Mouse (Mus musculus): ENCODE measurements around the gene Clec11a. TPM values are rescaled to one million over a fixed set of nuclear protein-coding genes. Genes with fewer than 3 reads are reported as not detected.

Gene Clec11a
- polyA plus RNA-seq, 1 experiment: not detected

DNA sequence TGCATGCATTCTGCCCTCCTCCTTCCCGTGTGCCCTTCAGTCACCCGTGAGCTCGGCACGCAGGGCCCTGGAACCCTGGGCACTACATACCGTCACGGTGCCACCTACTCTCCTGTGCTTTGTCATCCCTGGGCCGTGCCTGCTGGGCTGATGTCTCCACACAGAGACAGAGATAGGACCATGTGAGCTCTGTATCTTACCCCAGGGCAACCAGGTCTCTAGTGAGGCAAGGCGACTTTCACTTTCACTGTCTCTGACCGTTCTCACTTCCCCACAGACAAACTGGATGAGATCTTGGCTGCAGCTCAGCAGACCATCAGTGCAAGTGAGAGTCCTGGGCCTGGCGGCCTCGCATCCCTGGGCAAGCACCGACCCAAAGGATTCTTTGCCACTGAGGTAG is 37.9 kb upstream of the Clec11a start:
- H3K4me1 ChIP-seq (ENCODE audit: control insufficient read depth, insufficient read depth, low read length): peaks cover 29% of the 10 kb centered on the region
- no peak overlapping the region for H3K27ac ChIP-seq (ENCODE audit: insufficient read depth, low read depth, low read length)
- WGBS: 59% methylated on average over 12 of the region's 12 CpGs
- TF ChIP-seq CTCF (IDR thresholded peaks at IDR 0.05; ENCODE audit: insufficient read depth, low read depth, low read length): no peak
- TF ChIP-seq POLR2A (IDR thresholded peaks at IDR 0.05; ENCODE audit: insufficient read depth, low read depth, low read length): no peak
- no peak overlapping the region for H3K4me3 ChIP-seq (ENCODE audit: insufficient read depth, low read depth, low read length)

DNA sequence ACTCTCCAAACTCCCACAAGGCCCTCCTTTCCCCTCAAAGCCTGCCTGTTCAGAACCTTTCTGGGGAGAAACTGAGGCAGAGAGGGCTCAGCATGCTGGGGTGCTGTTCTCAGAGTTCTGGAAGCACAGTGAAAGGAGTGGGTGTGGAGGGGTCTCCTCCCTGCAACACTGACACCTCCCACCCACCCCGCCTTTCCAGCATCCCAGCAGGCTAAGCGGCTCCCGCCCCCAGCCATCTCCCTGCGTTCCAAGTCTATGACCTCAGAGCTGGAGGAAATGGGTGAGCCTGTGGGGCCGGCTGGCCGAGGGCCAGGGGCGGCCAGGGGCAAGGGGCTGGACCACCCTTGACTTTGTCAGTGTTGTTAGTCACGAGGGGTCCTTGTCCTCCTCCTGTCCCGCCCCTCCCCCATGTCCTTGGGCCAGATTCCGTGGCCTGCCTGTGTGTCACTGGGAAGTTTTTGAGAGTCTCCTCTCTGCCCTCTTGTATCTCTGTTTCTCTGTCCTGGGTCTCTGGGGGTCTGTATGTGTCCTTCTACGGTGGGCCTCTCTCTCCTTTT is 36.8 kb upstream of the Clec11a start:
- WGBS: 17% methylated on average over 11 of the region's 11 CpGs
- Histone ChIP-seq H3K27ac (ENCODE audit: insufficient read depth, low read depth, low read length) (no peak overlapping the region), H3K4me1 (ENCODE audit: control insufficient read depth, insufficient read depth, low read length) (peaks cover 32% of the 10 kb centered on the region), H3K4me3 (ENCODE audit: insufficient read depth, low read depth, low read length) (no peak overlapping the region)
- TF ChIP-seq POLR2A (IDR thresholded peaks at IDR 0.05; ENCODE audit: insufficient read depth, low read depth, low read length) (no peak), CTCF (IDR thresholded peaks at IDR 0.05; ENCODE audit: insufficient read depth, low read depth, low read length) (no peak)

DNA sequence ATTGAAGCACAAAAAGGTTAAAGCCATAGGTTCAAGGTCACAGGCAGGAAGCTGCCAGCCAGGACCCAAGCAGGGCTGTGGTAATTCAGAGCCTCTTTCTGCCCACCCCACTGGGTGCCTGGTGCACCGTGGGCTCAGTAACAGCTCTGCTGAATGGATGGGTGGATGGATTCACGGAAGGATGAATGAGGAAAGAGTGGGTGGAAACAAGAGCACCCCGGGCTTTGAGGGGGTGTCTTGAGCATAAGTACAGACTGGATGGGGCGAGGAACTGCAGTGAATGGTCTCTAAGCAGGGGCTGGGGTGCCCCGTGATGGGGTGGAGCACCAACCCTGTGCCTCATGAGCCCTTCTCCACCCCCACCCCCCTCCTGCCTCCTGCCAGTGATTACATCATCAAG is 35.0 kb upstream of the Clec11a start:
- H3K27ac ChIP-seq (ENCODE audit: insufficient read depth, low read depth, low read length): 0 out of 2 replicates have a peak overlapping the region, but pooled peaks have one; percentile 18
- TF ChIP-seq CTCF (IDR thresholded peaks at IDR 0.05; ENCODE audit: insufficient read depth, low read depth, low read length) (no peak), POLR2A (IDR thresholded peaks at IDR 0.05; ENCODE audit: insufficient read depth, low read depth, low read length) (no peak)
- WGBS: 17% methylated on average over 5 of the region's 5 CpGs
- no peak overlapping the region for H3K4me3 ChIP-seq (ENCODE audit: insufficient read depth, low read depth, low read length)
- peaks cover 47% of the 10 kb centered on the region for H3K4me1 ChIP-seq (ENCODE audit: control insufficient read depth, insufficient read depth, low read length)

DNA sequence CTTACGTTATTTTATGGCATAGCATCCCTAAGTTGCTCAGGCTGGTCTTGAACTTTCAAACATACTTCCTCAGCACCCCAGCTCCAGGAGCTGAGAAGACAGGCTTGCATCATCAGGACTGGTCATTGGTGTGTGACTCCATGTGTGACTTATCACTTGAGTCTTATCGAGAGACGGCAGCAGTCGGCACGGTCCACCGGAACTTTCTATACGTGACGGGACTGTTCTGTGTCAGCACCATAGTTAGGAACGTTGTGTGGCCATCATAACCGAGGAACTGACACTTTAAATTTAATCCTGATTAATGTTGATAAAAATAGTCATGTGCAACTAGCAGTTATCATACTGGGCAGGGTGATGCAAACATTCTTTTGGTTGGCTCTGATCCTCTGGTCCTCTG is 34.4 kb upstream of the Clec11a start:
- H3K27ac ChIP-seq (ENCODE audit: insufficient read depth, low read depth, low read length): 0 out of 2 replicates have a peak overlapping the region, but pooled peaks have one; percentile 18
- WGBS: 77% methylated on average over 10 of the region's 10 CpGs
- no peak overlapping the region for H3K4me3 ChIP-seq (ENCODE audit: insufficient read depth, low read depth, low read length)
- TF ChIP-seq CTCF (IDR thresholded peaks at IDR 0.05; ENCODE audit: insufficient read depth, low read depth, low read length): no peak
- H3K4me1 ChIP-seq (ENCODE audit: control insufficient read depth, insufficient read depth, low read length): peaks cover 53% of the 10 kb centered on the region

DNA sequence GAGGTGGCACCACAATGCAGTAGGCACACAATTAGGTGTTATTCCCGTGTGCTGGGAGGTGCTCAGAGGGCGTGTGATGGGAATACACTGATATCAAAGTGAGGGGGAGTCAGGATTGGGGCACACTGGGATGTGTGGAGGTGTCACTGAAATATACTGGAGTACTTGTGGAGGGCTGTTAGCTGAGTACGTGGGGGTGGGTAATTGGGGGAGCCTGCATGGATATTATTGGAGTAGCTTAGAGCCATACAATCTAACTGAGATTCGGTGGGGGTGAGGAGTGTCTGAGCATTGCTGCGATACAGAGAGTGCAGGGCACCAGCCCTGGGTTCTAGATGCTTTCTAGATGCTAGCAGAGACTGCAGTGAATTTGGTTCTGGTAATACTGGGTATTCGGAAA is 33.5 kb upstream of the Clec11a start:
- no peak overlapping the region for H3K4me3 ChIP-seq (ENCODE audit: insufficient read depth, low read depth, low read length)

DNA sequence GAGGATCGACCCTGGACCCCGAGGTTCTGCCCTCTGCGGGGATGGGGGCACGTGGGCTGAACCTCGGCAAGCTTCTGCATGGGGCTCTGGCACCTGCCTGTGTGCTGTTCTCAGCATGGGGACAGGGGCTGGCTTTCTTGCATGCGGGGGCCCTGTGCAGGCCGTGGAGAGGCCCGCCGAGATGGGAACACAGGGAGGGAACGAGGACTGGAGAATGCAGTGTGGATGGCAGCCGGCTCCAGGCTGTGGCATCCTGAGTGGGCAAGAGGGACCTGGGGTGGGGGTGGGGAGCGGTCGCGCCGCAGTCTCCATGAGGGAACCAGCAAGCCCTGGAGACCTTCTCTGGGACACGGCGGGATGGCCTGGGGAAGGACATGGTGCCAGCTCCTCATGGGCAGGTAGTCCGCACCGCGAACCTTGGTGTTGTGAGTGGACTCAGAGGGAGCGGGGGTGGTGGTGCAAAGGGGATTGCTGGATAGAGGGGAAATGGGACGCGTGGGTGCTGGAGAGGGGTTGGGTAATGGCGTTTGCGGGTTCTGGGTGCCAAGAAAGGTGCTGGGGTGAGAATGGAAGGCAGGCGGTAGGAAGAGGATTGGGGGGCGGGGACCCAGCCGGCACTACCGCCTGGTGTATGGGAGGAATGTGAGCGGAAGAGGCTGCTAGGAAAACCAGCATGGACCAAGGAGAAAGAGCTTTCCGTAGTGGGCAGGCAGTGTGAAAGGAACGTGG is 30.6 kb upstream of the Clec11a start:
- Histone ChIP-seq H3K4me1 (ENCODE audit: control insufficient read depth, insufficient read depth, low read length) (peaks cover 64% of the 10 kb centered on the region), H3K27ac (ENCODE audit: insufficient read depth, low read depth, low read length) (no peak overlapping the region), H3K4me3 (ENCODE audit: insufficient read depth, low read depth, low read length) (peak overlapping the region; percentile 70)
- WGBS: 6% methylated on average over 32 of the region's 32 CpGs
- TF ChIP-seq POLR2A (IDR thresholded peaks at IDR 0.05; ENCODE audit: insufficient read depth, low read depth, low read length) (no peak), CTCF (IDR thresholded peaks at IDR 0.05; ENCODE audit: insufficient read depth, low read depth, low read length) (no peak)

More for the DNA sequence above, 33.5 kb upstream of the Clec11a start:
- peaks cover 57% of the 10 kb centered on the region for H3K4me1 ChIP-seq (ENCODE audit: control insufficient read depth, insufficient read depth, low read length)
- H3K27ac ChIP-seq (ENCODE audit: insufficient read depth, low read depth, low read length): no peak overlapping the region
- TF ChIP-seq CTCF (IDR thresholded peaks at IDR 0.05; ENCODE audit: insufficient read depth, low read depth, low read length) (no peak), POLR2A (IDR thresholded peaks at IDR 0.05; ENCODE audit: insufficient read depth, low read depth, low read length) (no peak)
- 34% methylated on average over 6 of the region's 6 CpGs for WGBS

DNA sequence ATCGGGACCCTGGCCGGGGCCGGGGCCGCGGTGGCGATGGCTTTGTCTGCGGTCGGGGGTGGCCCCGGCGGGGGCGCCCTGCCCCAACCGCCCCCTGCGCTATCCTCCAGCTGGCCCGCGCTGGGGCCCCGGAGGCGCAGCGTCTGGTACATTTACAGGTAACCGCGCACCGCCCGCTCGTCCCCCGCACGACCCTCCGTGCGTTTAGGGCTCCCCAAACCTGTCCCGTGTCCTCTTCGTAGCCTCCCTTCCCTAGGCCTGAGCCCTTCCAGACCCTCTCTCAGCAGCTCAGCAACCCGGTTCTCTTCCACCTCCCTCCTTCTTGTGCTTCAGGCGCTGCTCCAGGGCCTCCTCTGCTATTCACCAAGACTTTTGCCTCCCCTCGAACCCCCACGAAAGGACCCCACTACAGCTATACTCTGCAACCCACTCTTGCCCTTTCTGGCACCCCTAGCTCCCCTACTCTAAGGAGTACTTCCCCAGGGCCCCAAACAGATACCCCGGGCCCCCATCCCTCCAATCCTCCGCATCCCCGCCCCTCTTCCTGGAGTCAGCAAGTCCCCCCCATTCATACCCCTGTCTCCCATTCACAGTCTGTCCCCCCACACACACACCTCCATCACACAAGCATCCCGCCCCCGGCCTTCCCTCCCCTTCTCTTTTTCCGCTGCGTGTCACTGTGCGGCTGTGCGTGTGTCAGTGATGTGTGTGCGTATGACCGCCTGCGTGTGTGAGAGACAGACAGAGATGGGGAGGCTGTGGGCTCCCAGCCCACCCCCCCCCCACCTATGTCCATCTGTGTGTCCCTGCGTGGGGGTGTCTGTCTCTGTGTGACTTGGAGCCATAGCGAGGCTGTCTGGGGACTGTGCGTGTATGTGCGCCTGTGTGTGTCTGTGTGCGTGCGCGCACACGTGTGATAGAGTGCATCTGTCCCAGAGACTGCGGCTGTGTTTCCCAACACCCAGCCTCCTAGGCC is 29.6 kb upstream of the Clec11a start:
- no peak for TF ChIP-seq CTCF (IDR thresholded peaks at IDR 0.05; ENCODE audit: insufficient read depth, low read depth, low read length)
- no peak for TF ChIP-seq POLR2A (IDR thresholded peaks at IDR 0.05; ENCODE audit: insufficient read depth, low read depth, low read length)

DNA sequence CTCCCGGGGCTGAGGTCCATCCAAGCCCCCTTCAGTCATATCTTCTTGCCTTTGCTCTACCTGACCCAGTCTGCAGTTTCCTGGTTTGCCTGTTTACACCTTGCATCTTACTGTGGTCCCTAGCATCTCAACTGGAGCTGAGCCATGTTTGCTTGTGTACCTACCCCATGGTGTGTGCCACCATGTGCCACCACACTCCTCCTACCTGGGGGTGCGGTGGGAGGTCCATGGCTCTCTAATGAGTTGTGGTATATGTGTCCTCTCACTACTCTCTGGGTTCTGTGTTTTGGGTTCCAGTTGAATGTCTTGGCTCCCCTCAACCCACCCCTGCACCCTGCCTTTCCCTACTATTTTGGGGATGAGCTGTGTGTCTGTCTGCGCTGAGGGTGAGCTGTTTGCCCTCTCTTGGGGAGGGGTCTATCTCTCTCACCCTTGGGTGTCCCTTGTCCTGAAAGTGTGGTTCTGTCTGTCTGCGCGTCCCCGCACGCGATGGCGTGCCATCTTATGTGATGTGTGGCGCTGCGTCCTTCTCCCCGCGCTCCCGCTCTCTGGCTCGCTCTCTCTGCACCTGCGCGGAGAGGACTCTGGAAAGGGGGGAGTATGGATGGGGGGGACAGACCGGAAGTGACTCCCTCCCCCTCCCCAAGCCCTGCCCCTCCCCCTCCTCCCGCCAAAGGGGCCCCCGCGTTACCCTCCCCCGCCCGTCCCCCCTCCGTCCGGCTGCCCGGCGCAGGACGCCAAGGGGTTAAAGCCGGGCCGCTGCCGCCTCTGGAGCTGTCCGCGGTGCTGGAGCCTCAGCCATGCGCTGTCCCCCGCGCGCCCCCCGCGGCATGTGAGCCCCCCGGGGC is 28.6 kb upstream of the Clec11a start:
- peak overlapping the region; percentile 75; the same call in 1 of the 2 replicates for H3K27ac ChIP-seq (ENCODE audit: insufficient read depth, low read depth, low read length)
- H3K4me1 ChIP-seq (ENCODE audit: control insufficient read depth, insufficient read depth, low read length): peaks cover 50% of the 10 kb centered on the region
- WGBS: 3% methylated on average over 22 of the region's 40 CpGs
- peak overlapping the region; percentile 70 for H3K4me3 ChIP-seq (ENCODE audit: insufficient read depth, low read depth, low read length)
- TF ChIP-seq CTCF (IDR thresholded peaks at IDR 0.05; ENCODE audit: insufficient read depth, low read depth, low read length) (no peak), POLR2A (IDR thresholded peaks at IDR 0.05; ENCODE audit: insufficient read depth, low read depth, low read length) (no peak)

More for the DNA sequence above, 29.6 kb upstream of the Clec11a start:
- Histone ChIP-seq H3K4me3 (ENCODE audit: insufficient read depth, low read depth, low read length) (peak overlapping the region; percentile 70), H3K4me1 (ENCODE audit: control insufficient read depth, insufficient read depth, low read length) (peaks cover 55% of the 10 kb centered on the region), H3K27ac (ENCODE audit: insufficient read depth, low read depth, low read length) (peak overlapping the region; percentile 80)
- WGBS: 2% methylated on average over 50 of the region's 54 CpGs

Data from olfactory bulb, adult 2 months (tissue).